Comparison of ENCODE assay signal across 18 mouse cellular contexts in the genomic region with DNA sequence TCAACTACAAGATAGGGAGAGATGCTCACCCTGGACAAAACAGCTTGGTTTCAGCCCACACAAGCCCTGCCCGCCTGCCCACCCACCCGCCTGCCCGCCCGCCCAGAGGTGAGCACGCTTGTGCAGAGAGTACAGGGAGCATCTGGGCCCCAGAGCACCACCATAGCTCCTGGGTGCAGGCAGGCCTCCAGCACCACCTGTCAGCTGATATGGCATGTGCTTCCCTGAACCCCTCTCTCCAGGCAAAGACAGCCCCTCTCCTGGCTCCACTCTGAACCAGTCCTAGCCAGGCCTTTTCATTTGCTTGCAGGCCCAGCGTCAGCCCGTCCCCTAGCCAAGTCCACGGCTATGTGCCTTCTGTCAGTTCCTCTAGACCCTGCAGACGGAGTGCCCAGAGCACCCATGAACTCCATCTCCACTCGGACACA. TPM values are rescaled to one million over a fixed set of nuclear protein-coding genes. Genes with fewer than 3 reads are reported as not detected.
DNase-seq lines count a peak whose midpoint lies in the region; TF ChIP-seq lines count a peak whose summit lies in the region.
"Had no signal": no experiment of that assay in that cellular context is flagged by ENCODE, and none has a peak within 500 bp of the region (broad histone marks: within the 10 kb centered on the region; RNA-seq: fewer than 3 reads in every experiment).

No protein-coding gene starts in this region.

- TF ChIP-seq CTCF in cortical plate, adult 2 months (IDR thresholded peaks at IDR 0.05; ENCODE audit: extremely low read depth, insufficient read depth, low read length), result no peak

- DNase-seq in cerebellum, adult 18-20 months, result peak; percentile 46 to 54
- no peak for DNase-seq in cerebellum, adult 11 months
- peak; percentile 62 for DNase-seq in layer of hippocampus, adult 9-11 months
- no peak for DNase-seq in layer of hippocampus, adult 9-10 months (ENCODE audit: low spot score)
- DNase-seq in ZHBTc4 (ENCODE audit: low read depth, low spot score), result peak; percentile 23
- DNase-seq in lung, postnatal 4 days, result no peak
- DNase-seq in kidney, postnatal 25 days, result no peak
- DNase-seq: gastrocnemius, adult 2 months; heart, adult 18-20 months; midbrain, embryonic 14.5 days; thymus, postnatal 4 days had no signal

- no peak for TF ChIP-seq POLR2A in cortical plate, adult 2 months (IDR thresholded peaks at IDR 0.05; ENCODE audit: extremely low read depth, insufficient read depth, low read length)

- H3K4me3 ChIP-seq in cortical plate, adult 2 months (ENCODE audit: insufficient read depth, low read length), result no peak overlapping the region
- H3K4me3 ChIP-seq: embryonic facial prominence, embryonic 15.5 days; forebrain, embryonic 12.5 days; gastrocnemius, adult 2 months; hindbrain, embryonic 13.5 days; lung, embryonic 15.5 days; stomach, embryonic 15.5 days had no signal

- peak overlapping the region; percentile 10; the same call in 1 of the 2 replicates for H3K27ac ChIP-seq in cortical plate, adult 2 months (ENCODE audit: insufficient read depth, low read length)
- H3K27ac ChIP-seq: embryonic facial prominence, embryonic 15.5 days; forebrain, embryonic 12.5 days; gastrocnemius, adult 2 months; hindbrain, embryonic 13.5 days; kidney, postnatal 0 days; lung, embryonic 15.5 days; stomach, embryonic 15.5 days had no signal

- peaks cover 35% of the 10 kb centered on the region for H3K4me1 ChIP-seq in cortical plate, adult 2 months (ENCODE audit: control insufficient read depth, insufficient read depth, low read length)

RNA-seq across cellular contexts. Expression of a gene that starts 36.8 kb away (rescaled TPM):
- 8.9 and 10.9 TPM in 2 replicates for polyA plus RNA-seq in cortical plate, adult 2 months (2012; rRNA removed)

Comparison
In these comparisons a context has a peak if more than half of its experiments do, and no peak if none do; other contexts are left out.
1. DNase-seq: peak in cerebellum, adult 18-20 months (2 of 2), layer of hippocampus, adult 9-11 months (single experiment) and ZHBTc4 (single experiment); none in cerebellum, adult 11 months (single experiment), layer of hippocampus, adult 9-10 months (single experiment), lung, postnatal 4 days (0 of 2) and kidney, postnatal 25 days (0 of 2).